Mouse (Mus musculus) layer of hippocampus, adult 8-10 months (tissue): ENCODE measurements at regions not wholly inside any gene's neighbourhood (a gene's known extent, or its start where the extent isn't known, plus 50 kb on each side); places are given as distances from the start of the nearest gene placed in this dataset.

Experiments used
- DNase-seq, 2 experiments: peaks; one replicate each; pipeline ENCODE4 v3.0.0; 2022; ENCODE audit warnings: low spot score in 2 of 2

DNA sequence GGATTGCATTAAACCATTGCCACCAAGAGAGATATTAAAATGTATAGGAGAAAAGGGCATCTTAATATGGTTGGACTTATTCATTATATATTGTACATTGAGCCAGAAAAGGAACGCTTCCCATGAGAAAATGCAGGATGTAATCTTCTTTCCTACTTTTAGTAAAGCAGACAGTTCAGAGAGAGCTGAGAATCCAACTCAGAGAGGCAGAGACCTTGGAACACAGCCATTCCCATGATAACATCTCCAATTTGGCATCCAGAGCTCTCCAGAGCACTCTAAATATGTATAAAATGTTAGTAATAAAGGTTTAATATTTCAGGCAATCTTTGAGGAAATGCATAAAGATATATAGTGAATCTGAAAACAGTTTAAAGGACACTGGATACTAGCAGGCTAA lies 199.3 kb upstream of the Asb5 start:
- no peak for DNase-seq

DNA sequence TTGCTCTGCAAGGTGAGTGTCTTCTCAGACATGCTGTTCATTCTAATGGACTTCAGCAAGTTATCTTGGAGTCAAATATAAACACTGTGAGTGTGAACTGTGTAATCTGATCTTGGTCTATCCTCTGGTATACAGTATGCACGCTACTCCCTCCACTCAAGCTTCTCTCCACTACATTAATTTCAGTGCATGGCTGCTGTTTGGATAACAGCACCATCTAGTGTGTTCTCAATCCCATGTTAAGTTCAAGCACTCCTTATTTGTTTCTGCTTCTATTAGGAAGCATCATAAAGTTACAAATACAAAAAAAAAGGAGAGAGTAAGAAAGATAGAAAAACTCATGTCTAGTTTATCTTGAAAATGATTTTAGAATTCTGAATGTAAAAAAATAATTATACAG lies 197.5 kb upstream of the Asb5 start:
- DNase-seq = no peak

DNA sequence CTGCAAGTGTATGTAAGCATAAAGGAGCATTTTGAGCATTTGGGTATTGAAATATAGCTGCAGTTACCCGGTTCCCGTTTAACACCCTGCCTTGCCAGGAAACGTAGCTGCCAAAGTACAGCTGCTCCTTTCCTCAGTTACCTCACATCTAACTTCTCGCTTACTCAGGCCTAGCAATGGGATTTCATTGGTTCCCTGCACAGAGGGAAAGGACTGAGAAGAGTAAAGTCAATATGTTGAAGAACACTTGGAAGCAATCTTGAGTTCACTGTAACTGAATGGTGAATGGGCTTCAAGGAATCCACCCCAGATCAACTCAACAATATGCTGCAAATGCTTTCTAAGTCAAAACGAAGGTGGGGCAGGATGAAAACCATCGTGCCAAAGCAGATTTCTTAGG lies 178.3 kb upstream of the Asb5 start:
- DNase-seq = no peak

DNA sequence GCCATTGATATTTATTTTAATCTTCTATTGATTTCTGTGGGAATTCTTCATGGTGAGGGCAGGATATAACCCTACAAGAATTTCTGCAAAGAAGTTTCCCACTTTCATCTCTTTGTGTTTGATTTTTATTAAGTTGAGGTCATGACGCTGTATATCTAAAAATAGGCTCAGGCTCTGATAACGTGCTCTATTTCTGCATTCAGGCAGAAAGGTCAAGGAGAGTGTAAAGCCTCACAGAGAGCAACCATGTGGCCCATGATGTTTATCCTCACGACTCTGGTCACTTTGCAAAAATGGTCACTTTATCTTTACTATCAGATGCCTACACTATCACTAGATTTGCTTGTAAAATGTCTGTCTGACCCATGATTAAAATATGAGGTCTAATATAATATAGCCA lies 167.7 kb upstream of the Asb5 start:
- DNase-seq = no peak

DNA sequence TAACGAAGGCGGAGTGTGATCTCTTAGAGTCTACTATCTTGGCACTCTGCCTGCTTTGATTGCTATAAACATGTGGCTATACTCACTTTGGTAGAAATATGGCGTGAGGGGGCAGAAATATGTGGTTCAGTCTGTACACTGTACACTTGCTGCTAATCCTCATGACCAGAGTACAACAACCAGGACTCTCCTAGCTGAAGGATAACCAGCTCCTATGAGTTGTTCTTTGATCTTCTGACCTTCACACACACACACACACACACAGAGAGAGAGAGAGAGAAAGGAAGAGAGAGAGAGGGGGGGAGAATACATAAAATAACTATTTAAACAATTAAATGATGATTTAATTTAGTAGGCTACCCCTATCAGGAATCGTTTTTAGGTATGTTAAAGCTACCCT lies 158.9 kb upstream of the Asb5 start:
- no peak for DNase-seq

DNA sequence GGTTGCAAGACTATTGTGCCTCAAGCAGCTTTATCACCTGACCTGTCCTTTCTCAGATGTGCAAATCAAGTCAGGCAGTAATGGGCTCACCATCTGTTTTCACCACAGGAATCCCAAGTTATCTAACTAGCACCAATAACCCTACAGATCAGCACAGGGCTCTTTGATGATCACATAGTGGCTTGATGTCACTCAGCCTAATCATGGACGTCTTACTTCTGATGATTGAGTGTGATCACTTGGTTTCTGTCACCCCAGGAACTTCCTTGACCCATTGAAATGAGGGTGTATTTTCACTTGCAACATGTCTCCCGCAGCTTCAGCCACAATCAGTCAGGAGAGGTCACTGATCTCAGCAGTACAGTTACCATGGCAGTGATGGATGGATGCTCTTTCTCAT lies 158.3 kb upstream of the Asb5 start:
- DNase-seq = no peak

DNA sequence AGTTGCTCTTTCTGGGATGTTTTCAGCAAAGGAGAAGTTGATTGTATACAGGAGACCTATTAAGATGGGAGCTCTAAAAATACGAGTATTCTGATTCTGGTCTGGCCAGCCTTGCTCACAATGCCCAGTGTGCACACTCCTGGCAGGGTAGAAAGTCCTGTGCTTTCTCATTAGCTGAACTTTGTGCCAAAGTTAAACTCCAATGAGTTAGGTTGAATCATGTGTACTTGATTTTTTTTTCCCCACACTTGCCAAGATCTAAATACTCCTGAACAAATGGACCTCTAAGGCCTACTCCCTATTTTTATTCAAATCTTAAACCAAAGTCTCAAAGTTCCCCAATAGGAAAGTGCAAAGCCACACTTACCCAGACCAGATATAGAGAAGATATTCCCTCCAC lies 156.5 kb upstream of the Asb5 start:
- no peak for DNase-seq

DNA sequence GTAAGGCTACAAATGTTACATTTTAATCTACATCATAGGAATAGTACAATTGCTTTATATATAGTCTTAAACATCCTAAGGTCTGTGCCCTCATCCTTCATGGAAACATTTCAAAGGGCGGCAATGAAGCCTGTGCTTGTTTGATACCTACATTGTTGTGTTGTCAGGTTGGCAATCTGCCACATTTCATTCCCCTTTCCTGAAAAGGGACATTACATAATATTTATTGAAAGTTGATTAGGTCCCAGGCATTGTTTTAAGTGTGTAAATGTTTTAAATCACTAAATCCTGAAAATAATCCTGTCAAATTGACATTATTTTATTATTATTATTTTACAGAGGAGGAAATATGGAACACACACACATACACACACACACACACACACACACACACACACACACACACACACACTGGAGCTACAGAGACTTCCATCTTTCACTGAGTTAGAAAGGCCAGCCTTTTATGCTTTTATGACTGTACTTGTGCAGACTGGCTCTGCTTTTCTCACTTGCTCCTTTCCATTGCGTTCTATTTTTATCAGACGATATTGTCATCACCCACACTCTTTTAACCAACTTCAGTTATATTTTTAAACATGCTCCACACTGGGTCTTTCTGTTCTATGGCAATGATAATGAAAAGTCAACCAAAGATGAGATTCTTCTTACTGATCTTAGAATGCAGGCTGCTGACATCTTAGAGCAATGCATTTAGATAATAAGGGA lies 153.8 kb upstream of the Asb5 start:
- DNase-seq = no peak

DNA sequence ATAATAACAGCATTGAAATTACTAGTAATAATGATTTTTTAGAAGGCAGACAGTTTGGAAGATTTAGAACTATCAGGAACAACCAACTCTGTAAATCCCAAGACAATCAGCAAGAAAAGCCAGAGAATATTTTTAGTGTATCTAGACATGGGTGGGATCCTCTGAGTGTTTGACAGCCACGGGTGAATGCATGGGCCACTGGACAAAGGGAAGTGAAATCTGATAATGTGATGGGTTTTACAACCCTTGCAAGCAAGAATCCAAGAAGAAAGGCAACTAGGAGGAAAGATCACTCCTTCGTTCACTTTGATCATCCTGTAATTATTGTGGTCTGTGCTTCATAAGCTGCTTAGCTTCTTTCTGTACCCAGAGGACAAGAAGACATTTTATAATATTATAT lies 149.2 kb upstream of the Asb5 start:
- no peak for DNase-seq

DNA sequence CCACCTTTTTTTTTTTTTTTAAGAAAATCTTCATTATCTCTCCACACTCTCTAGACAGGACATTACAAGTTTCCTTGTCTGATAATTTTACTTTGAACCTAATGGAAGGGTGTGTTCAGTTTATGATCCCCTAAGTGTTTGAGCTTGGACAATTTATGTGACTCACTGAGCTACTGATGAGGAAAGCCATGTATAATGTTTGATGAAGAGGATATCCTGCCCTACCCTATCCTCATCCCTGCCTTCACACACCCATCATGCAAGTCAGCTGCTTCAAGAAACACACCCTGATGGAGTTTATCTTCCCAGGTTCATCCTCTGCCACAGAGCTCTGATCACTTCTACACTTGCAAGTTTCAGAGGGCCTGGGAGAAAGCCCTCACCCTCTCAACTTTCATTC lies 136.5 kb upstream of the Asb5 start:
- no peak for DNase-seq

DNA sequence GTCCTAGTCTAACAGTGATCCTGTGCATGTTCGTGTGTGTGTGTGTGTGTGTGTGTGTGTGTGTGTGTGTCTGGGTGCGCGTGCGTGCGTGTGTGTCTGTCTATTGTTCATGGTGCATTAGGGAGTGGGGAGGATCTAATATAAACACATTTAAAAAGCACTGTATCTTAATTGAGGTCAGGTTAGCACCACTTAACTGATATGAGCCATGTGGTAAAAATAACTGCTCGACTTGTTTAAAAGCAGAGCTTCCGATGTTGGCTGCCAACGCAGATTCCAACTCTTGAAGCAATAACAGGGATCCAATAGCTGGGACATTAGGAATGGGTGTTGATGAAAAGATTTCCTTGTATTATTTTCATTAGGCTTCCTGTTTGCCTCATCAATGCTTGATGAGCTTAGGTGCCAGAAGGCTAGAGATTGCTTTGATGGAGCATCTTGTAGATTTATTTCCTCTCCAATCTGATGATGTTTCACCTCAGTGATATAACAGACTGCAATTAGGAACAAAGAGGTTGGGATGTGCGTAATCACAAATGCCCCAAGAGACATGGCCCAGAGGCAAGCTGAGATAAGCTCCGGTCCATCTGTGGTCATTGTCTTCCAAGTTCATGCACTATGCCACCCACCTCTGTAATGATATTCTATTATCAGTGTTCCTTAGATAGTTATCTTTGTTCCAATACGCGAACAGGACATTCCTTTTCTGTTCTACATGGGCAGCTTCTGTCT lies 135.7 kb upstream of the Asb5 start:
- no peak for DNase-seq

DNA sequence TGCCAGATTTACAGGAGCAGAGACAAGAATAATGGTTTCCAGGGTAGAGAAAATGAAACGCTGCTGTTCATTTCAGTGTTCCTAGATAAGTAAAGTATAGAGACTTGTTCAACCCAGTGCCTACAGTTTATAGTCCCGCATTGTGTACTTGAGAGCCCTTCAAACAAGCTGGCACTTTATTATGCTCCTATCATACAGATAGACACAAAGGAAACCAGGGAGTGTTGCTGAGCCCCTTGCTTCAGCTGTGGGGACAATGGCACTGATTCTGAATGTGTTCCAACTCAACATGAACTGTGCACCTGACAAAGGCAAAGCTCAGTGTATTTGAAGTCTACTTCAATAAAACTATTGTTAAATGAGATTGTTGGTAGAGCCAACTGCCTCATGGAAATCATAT lies 123.7 kb upstream of the Asb5 start:
- no peak for DNase-seq

DNA sequence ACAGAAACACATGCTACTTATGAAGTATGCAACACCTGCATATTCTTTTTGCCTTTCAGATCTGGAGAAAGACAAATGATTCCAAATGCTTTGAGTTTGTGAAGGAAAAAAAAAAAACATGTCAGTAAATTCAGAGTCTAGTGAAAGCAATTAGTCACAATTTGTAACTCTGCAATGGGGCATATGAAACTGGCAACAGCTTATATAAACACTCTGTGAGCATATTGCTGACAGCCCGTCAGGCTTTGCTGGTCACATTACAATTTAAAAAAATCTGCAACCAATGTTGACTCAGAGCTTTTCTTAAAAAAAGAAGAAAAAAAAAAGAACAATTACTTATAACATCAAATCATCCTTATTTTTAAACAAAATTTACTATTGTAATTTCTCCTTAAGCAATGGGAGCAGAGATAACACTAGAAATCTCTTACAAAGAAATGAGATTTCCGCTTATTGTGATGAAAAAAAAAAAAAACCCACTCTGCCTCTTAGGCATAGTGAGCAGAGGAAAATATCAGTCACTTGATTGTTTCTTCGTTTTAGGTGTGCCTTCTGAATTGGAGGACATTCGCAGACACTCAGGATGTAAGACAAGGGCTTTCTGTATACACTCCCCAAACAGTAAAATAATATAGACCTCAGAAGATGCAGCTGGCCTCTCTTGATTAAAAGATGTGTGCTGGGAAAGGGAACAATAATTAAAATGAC lies 115.1 kb upstream of the Asb5 start:
- DNase-seq = no peak

DNA sequence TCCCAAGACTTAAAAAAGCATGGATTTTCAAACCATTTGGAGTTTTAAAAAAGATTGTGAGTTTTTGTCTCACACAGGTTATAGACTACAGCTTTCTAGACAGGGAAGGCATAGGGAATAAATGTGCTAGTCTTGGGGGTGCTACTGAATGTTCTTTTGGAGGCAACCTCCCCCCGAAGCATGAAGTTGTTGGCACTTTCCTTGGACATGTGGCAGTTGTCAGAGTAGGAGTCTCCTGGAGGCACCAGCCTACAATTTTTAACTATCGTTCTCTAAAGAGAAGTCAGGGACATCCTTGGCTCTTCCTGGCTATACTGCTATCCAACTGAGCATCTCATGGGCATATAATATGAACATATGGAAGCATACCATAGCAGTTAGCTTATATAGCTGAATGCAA lies 112.7 kb upstream of the Asb5 start:
- peak in 1 of 2 experiments; percentile 5 for DNase-seq

DNA sequence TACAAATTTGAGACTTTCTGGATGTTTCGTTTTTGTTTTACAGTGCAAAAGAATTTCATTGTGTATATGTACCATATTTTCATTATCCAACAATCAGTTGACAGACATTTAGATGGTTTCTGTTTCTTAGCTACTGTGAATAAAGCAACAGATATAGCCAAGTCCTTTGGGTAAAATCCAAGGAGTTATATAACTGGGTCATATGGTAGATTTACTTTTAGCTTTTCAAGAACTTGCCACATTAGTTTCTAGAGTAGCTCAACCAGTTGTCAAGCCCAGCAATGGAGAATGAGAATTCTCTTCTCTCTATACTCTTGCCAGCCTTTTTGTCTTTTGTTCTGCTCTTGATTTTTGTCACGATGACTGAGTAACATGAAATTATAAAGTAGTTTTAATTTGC lies 111.3 kb upstream of the Asb5 start:
- DNase-seq = no peak

DNA sequence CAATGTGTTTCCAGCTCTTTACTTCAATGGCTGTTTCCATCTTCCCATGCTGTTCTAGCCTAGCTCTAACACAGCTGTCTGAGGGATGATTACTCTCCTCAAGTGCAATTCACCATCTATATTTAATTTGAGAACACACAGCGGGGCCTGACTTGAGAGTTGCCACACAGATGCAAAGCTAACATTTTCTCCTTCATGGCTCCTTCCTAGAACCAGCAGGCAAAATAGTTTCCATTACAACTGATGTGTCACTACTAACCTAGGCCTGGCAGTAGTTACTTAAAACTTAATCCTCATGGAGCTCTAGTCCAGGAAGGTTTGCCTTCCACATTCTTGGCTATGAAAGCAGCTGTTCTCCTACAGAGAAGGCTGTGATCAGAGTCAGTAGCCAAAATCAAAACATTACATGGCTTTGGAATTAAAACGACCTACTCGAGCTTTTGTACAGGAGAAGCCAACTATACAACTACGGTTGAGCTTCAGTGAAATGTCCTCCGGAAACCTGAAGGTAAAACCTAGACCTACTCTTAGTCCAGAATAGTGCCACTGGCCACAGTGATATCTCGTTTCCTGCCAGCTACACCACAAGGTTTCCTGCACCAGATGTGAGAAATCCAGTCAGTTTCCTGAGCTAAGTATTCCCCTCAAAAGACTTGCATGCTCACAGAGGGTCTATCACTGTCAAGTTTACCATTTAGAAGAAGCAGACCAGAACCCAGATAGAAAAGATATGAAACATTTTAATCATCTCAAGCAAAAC lies 108.9 kb upstream of the Asb5 start:
- DNase-seq = no peak

DNA sequence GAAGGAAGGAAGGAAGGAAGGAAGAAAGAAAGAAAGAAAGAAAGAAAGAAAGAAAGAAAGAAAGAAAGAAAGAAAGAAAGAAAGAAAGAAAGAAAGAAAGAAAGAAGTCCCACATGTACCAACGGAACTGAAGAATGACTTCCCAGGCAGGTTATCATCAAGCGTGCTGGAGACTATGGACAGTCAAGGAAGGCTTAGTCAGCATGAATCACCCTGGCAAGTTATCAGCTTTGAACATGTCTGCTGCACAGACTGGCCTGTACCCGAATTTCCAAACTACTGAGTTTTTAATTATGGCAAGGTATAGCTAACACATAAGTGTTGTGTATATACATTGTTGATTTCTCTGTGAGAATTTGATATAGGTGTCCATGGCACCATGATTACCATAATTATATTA lies 104.3 kb upstream of the Asb5 start:
- DNase-seq = no peak

DNA sequence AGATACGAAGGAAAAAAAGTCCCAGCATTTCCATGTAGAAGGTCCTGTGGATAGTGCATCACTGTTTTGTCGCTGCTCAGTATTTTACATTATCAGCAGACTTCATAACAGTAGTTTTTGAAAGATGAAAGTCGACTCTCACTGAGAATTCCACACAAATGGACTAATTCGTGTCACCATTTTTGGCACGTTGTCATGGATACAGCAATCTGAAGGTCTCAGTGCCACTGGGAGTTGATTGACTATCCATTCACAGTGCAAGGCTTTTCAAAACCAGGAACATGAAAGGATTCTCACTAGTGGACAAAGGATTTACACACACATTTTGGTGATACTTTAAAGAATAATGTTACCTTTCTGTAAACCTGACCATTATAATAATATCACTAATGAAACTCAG lies 93.7 kb upstream of the Asb5 start:
- no peak for DNase-seq

DNA sequence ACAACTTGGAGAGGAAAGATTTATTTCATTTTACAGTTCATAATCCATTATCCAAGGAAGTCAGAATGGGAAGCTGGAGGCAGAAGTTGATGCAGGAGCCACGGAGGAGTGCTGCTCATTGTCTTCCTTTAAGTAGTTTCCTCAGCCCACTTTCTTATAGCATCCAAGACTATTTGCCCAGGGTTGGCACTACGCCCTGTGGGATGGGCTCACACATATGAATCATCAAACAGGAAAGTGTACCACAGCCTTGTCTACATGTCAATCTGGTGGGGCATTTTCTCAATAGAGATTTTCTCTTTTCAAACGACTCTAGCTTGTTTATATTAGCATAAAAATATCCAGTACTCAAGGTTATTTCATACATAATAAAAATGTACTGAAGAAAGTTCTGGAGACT lies 88.2 kb upstream of the Asb5 start:
- no peak for DNase-seq

DNA sequence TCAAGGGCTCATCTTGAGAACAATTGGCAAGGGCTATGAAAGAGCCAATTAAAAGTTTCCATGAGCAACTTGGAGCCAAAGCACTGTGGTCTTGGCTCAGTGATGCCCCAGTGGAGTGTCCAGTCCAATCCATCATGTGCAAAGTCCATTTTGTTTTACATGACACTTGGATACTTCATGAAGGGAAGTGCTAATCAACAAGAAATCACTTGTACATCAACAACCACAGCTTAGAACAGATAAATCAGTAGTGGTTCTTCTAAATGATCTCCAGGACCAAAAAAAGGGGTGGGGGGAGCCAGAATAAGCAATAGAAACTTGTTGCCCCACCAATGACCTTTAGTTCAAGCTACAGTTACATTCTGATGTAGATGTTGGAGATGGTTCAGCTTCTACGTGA lies 87.0 kb upstream of the Asb5 start:
- no peak for DNase-seq

DNA sequence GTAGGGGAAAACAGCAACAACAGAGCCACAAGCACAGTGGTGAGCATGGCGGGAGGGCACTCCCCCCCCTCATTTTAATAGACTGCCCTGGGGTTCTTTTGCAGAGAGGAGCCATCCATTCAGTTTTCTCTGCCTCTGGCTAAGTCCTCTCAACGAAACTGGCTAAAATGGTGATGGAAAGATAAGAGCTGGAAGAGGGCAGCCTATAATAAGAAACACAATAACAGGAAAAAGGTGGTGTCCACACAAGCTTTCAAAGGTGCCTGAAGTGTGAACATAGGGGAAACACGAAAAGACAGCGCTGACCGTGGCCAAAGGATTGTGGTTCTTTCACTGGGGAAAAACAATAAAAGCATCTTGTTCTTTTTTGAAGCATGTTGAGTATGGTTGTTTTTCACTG lies 83.0 kb upstream of the Asb5 start:
- DNase-seq = no peak

DNA sequence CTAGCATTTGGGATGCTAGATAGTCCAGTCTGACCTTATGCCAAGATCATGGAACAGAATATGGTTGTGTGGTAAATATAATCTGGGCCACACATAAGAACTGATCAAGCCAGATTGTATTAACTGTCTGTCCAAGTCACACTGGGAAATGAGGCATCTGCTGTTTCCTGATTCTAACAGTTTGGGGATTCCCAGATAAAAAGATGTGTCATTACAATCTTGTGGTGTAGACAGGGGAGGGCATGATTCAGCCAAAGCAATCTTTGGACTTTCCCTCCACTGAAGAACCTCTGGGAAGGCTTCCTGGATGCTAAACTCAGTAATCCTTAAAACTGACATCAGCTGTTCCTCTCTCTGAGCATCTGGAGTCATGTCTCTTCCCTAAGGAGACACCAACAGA lies 79.6 kb upstream of the Asb5 start:
- no peak for DNase-seq
